Mouse (Mus musculus) megakaryocyte progenitor cell, adult 5-6 weeks (primary cell): ENCODE data around the gene Mbnl2. TPM values are rescaled to one million over a fixed set of nuclear protein-coding genes. Genes with fewer than 3 reads are reported as not detected.

ENCODE experiments used
- ATAC-seq: replicated peaks from 2 replicates; pipeline ENCODE4 v1.8.0; 2016; ENCODE audit warnings: mild to moderate bottlenecking, moderate TSS enrichment, inconsistent platforms; ENCODE audit not compliant: poor library complexity
- total RNA-seq, 2 experiments: library from RNA; stranded (forward) in 1 of 2; stranded (reverse) in 1 of 2; fragments of 157-497, 149-512 nt in 1 of 2; fragments of 200-1000 nt in 1 of 2; gene quantifications; 2 replicates each; pipeline versions ENCODE4 v1.2.3 to v1.2.4; 2015 to 2017

Mbnl2 gene
- total RNA-seq (2015) (94.4 and 97.8 TPM in 2 replicates), total RNA-seq (2017) (63.2 and 70.4 TPM in 2 replicates)

GRCm38 (mm10) chr14:120275246-120276238 is at the start of gene Mbnl2:
Gene Mbnl2, plus strand, starts transcription at chr14:120275669.
- ATAC-seq, result peak; percentile 75

GRCm38 (mm10) chr14:120232076-120232496 is 43.4 kb upstream of the Mbnl2 start:
- peak; percentile 34; the same call in 1 of the 2 replicates for ATAC-seq

GRCm38 (mm10) chr14:120235610-120236009 is 39.9 kb upstream of the Mbnl2 start:
- ATAC-seq, result no peak

- no peak for ATAC-seq
Measured at GRCm38 (mm10) chr14:120238501-120238900, 37.0 kb upstream of the Mbnl2 start.

GRCm38 (mm10) chr14:120240209-120240608 is 35.3 kb upstream of the Mbnl2 start:
- ATAC-seq, result 0 out of 2 replicates have a peak, but pooled peaks have one; percentile 6

- no peak for ATAC-seq
Measured at GRCm38 (mm10) chr14:120242711-120243110, 32.8 kb upstream of the Mbnl2 start.

GRCm38 (mm10) chr14:120245081-120245705 is 30.3 kb upstream of the Mbnl2 start:
- no peak for ATAC-seq

- ATAC-seq, result no peak
Measured at GRCm38 (mm10) chr14:120253331-120253730, 22.1 kb upstream of the Mbnl2 start.

- ATAC-seq, result no peak
Measured at GRCm38 (mm10) chr14:120256146-120256545, 19.3 kb upstream of the Mbnl2 start.

GRCm38 (mm10) chr14:120256623-120257384 is 18.7 kb upstream of the Mbnl2 start:
- ATAC-seq, result no peak

- no peak for ATAC-seq
Measured at GRCm38 (mm10) chr14:120257483-120257882, 18.0 kb upstream of the Mbnl2 start.

GRCm38 (mm10) chr14:120259426-120259825 is 16.0 kb upstream of the Mbnl2 start:
- no peak for ATAC-seq

- no peak for ATAC-seq
Measured at GRCm38 (mm10) chr14:120261606-120262005, 13.9 kb upstream of the Mbnl2 start.

- peak; percentile 56 for ATAC-seq
Measured at GRCm38 (mm10) chr14:120262660-120263379, 12.6 kb upstream of the Mbnl2 start.

GRCm38 (mm10) chr14:120263380-120264135 is 11.9 kb upstream of the Mbnl2 start:
- peak; percentile 68 for ATAC-seq

GRCm38 (mm10) chr14:120265886-120266285 is 9.6 kb upstream of the Mbnl2 start:
- ATAC-seq, result no peak

GRCm38 (mm10) chr14:120267130-120267529 is 8.3 kb upstream of the Mbnl2 start:
- ATAC-seq, result no peak

- ATAC-seq, result peak; percentile 64
Measured at GRCm38 (mm10) chr14:120270031-120270430, 5.4 kb upstream of the Mbnl2 start.

GRCm38 (mm10) chr14:120270633-120271032 is 4.8 kb upstream of the Mbnl2 start:
- no peak for ATAC-seq

- no peak for ATAC-seq
Measured at GRCm38 (mm10) chr14:120271096-120271495, 4.4 kb upstream of the Mbnl2 start.
